Mouse (Mus musculus) thymus, adult 18-20 months (tissue): ENCODE results near the gene Spata31d1d.

Experiments used
- DNase-seq, 2 experiments: peaks; one replicate each; pipeline ENCODE4 v3.0.0; 2022; ENCODE audit warnings: mixed read lengths in 2 of 2

Gene Spata31d1d

DNA sequence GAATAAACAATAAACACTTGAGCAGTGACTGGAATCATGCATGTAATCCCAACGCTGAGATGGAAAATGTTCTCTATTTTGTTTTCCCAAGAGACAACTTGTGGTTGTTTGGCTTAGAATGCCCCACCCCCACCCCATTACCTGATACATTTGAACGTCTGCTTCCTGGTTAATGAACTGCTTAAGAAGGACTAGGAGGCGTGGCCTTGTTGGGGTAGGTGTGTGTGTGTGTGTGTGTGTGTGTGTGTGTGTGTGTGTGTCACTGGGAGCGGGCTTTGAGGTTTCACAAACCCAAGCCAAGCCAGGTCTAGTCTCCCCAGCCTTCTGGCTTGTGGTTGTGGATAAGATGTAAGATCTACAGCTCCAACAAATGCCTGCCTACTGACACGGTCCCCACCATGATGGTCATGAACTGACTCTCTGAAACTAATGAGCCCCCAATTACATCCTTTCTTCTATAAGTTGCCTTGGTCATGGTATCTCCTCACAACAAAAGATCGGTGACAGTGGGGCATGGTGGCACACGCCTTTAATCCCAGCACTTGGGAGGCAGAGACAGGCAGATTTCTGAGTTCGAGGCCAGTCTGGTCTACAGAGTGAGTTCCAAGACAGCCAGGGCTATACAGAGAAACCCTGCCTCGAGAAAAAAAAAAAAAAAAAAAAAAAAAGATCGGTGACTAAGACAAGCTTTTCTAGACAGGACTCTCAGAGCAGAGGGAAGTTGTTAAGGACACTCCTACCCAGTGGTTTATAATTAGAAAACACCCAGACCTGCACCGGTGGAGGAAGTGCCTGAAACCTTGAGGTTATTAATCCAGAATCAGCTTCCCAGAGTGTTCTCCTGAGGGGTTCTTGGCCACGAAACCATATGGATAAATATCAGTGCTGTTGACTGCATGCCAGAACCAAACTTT is 55.0 kb downstream of the Spata31d1d start:
- DNase-seq = no peak
